Mouse (Mus musculus) large intestine, adult 2 months (tissue): ENCODE results near the gene Nes. TPM values are rescaled to one million over a fixed set of nuclear protein-coding genes. Genes with fewer than 3 reads are reported as not detected.

Source experiments
- DNase-seq: peaks from one replicate; pipeline ENCODE4 v3.0.0-alpha.2; 2012; ENCODE audit warnings: low read depth, low spot score
- WGBS: fragments of 180-500 bp; shearing (Covaris S2); methylation state at CpG from one replicate; pipeline ENCODE4 v1.1.7; 2018; 5-methylcytosine and 5-hydroxymethylcytosine counted together
- polyA plus RNA-seq: library from polyadenylated mRNA; depleted of rRNA; stranded (reverse); fragments of >200 nt; gene quantifications from 2 replicates; pipeline ENCODE4 v1.2.3, GENCODE M21; 2012; rRNA removed

Nes gene
- polyA plus RNA-seq, 1 experiment = 0.87 TPM

DNA sequence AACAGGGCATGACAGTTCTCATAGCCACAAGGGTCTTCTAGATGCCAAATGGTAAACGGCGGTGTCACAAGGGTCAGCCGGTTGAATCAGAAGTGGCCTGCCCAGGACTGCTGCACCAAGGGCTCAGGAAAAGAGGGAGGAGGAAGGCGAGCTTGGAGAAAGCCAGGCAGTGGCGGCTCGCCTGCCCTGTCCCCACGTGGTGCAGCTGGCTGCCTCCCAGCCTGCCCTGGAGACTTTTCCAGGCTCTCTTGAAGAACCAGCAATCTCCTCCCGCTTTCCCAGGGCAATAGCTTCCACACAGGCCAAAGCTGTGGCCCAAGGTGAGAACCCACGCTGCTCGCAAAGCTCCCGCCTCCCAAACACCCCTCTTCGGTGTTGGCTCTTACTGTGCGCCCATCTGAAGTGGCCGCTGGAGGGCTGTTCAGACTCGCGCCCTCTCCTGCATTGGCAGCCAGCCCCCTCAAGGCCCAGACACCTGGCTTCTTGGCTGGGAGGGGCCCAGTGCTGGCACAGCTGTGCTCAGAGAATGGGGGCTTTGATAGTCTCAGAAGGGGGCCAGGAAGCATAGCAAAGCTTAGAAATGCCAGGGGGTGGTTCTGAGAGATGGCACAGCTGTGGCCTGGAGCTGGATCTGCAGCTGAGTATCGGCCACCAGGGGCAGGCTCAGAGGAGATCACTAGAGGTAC, 31.6 kb downstream of the Nes start:
- 7% methylated on average over 17 of the region's 17 CpGs for WGBS
- DNase-seq = no peak

DNA sequence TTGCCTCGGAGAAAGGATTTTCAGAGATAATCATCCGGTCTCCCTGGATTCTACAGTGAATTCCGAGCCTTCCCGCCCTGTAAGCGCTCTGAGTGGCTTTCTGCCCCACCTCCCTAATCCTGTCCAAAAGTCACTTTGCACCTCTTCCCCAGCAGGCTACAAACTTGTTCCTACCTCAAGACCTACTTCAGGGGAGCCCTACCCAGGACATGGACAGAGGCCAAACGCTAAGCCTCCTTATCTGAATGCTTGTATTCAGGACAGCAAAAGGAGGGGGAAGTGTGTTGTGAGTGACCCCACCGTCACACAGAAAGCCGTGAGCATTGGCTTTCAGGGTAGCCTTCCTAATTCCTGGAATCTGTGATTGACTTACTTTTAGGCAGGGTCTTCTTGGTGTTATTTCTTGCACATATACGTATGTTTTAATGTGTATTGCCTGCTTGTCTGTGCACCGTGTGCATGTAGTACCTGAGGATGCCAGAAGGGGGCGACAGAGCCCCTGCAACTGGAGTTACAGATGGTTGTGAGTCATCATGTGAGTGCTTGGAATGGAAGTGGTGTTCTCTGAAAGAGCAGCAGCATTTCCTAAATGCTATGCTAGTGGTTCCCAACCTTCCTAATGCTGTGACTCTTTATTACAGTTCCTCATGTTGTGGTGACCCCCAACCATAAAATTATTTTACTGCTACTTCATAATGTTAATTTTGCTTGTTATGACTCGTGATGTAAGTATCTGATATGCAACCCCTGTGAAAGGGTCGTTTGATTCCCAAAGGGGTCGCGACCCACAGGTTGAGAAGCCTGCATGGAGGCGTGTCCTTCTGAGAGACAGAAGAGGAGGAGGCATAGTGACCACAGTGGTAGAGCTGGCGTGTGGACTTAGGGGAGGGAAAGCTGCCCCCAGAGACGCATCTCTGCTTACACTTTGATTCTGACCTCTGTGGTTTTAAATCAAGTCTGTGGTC, 35.2 kb downstream of the Nes start:
- no peak for DNase-seq
- WGBS = 76% methylated on average over 18 of the region's 18 CpGs

DNA sequence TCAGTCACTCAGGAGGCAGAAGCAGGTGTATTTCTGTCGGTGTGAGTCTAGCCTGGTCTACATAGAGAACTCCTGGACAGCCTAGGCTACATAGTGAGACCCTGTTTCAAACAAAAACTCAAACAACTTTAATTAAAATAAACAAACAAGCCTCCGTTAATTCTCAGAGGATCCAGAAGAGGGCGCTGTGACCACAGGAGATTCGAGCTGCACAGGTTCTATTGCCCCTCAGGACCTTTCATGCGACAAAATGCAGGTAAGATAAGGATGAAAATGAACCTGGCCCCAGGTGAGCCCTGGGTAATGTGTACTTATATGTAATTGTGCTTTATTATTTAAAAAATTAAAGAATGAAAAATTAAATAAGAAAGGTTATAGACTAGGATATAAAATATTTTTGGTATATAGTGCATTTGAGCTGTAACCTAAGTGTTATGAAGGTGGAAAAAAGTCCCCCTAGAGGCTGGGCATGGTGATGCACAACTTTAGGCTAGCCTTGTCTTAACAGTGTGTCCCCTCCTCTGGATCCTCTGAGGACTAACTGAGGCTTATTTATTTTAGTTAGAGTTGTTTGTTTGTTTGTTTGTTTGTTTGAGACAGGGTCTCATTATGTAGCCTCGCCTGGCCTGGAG, 39.9 kb downstream of the Nes start:
- 6% methylated on average over 6 of the region's 6 CpGs for WGBS
- no peak for DNase-seq

GRCm38 (mm10) chr3:88022322-88023191, 51.7 kb downstream of the Nes start:
- WGBS = 2% methylated on average over 66 of the region's 66 CpGs
- peak; percentile 66 for DNase-seq

DNA sequence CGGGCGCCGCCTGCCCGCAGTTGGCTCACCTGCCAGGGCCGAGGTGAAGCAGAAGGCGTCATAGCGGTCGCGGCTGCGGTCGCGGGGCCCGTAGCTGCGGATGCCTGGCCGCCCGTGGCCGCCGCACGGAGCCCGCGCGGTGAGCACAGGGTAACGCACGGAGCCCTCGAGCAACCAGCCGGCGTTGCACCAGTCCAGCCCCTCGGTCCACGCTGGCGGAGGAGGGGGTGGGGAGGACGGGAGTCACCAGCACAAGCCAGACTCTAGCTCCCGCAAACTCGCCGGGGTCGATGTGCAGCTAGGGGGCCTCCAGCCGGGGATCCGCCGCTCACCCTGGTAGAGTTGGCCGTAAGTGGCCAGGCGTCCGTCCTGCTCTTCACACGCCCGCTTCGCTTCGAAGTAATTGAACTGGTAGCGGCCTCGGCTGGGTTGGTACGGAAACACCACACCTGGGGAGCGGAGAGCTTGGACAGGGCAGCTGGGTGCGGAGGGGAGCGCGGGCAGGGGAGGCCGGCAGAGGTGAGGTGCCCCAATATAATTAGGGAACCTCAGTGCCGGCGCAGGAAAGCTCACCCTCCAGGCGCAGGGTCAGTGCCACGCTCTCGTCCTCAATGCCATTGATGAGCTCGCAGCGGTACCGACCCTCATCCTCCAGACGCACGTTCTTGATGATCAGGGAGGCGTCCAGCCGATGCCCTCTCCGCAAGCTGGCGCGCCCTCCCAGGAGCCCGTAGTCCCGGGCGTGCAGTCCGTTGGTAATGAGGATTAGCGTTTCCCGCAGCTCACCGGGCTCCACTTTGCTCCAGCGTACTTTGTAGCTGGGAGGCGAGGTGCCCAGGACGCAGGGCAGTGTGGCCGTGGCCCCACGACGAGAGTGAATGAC, 52.6 kb downstream of the Nes start:
- 1% methylated on average over 81 of the region's 81 CpGs for WGBS
- no peak for DNase-seq

- DNase-seq = no peak
- 58% methylated on average over 7 of the region's 7 CpGs for WGBS
These were observed 55.9 kb downstream of the Nes start for GRCm38 (mm10) chr3:88026823-88027222.

- WGBS = 57% methylated on average over 5 of the region's 5 CpGs
- DNase-seq = no peak
These were observed 56.7 kb downstream of the Nes start, which contains the start of gene Hapln2 for GRCm38 (mm10) chr3:88027434-88028186. Gene Hapln2 (minus strand): TSS chr3:88027583.

Other genes starting within 250 kb of the Nes start
- gene Lrrc71, start 222.5 kb upstream of the Nes start, polyA plus RNA-seq = 0.31 TPM in 1 of 2 replicates, not detected in the other
- gene Ntrk1, start 175.9 kb upstream of the Nes start, polyA plus RNA-seq = 0.07 and 0.16 TPM in 2 replicates
- 1.3 and 1.6 TPM in 2 replicates for gene Insrr, start 174.1 kb upstream of the Nes start, polyA plus RNA-seq
- gene Pear1, start 146.8 kb upstream of the Nes start, polyA plus RNA-seq = 11.3 and 17.1 TPM in 2 replicates
- 3.5 and 5.6 TPM in 2 replicates for gene Sh2d2a, start 124.3 kb upstream of the Nes start, polyA plus RNA-seq
- gene Prcc, start 85.5 kb upstream of the Nes start, polyA plus RNA-seq = 28.5 and 30.2 TPM in 2 replicates
- gene Hdgf, start 64.8 kb upstream of the Nes start, polyA plus RNA-seq = 73.5 and 78.7 TPM in 2 replicates
- gene Mrpl24, start 51.6 kb upstream of the Nes start, polyA plus RNA-seq = 63.4 and 64.1 TPM in 2 replicates
- 14.0 and 15.3 TPM in 2 replicates for gene Isg20l2, start 40.8 kb upstream of the Nes start, polyA plus RNA-seq
- 17.5 and 22.5 TPM in 2 replicates for gene Rrnad1, start 40.4 kb upstream of the Nes start, polyA plus RNA-seq
- not detected in 2 replicates for gene Crabp2, start 22.4 kb upstream of the Nes start, polyA plus RNA-seq
- gene Bcan, start 29.2 kb downstream of the Nes start, polyA plus RNA-seq = 0.20 TPM in 1 of 2 replicates, not detected in the other
- gene Hapln2, start 56.5 kb downstream of the Nes start, polyA plus RNA-seq = not detected in 2 replicates
- gene Gpatch4, start 72.0 kb downstream of the Nes start, polyA plus RNA-seq = 8.0 and 9.3 TPM in 2 replicates
- gene Naxe, start 87.4 kb downstream of the Nes start, polyA plus RNA-seq = 62.6 and 75.5 TPM in 2 replicates
- not detected in 2 replicates for gene Ttc24, start 107.2 kb downstream of the Nes start, polyA plus RNA-seq
- gene Iqgap3, start 110.9 kb downstream of the Nes start, polyA plus RNA-seq = 14.3 and 18.7 TPM in 2 replicates
- 26.1 and 40.8 TPM in 2 replicates for gene Mef2d, start 171.3 kb downstream of the Nes start, polyA plus RNA-seq